In genomic region chr17:14247931-14248330, GRCm38 (mm10) we compare ENCODE assay signal across 11 mouse cellular contexts. TPM values are rescaled to one million over a fixed set of nuclear protein-coding genes. Genes with fewer than 3 reads are reported as not detected.
A peak's percentile ranks its signal among the peaks of the same experiment; 100 is the strongest.
DNase-seq lines count a peak whose midpoint lies in the region; ATAC-seq lines count a peak whose summit lies in the region.
"Had no signal": no experiment of that assay in that cellular context is flagged by ENCODE, and none has a peak within 500 bp of the region (broad histone marks: within the 10 kb centered on the region; RNA-seq: fewer than 3 reads in every experiment).

No protein-coding gene starts in this region.

- DNase-seq in cerebellum, adult 11 months, result peak; percentile 10
- DNase-seq in frontal cortex, adult 2 months (ENCODE audit: extremely low spot score in 1 of 2, low spot score in 1 of 2), result peak; percentile 77 to 87
- peak; percentile 76 to 78 for DNase-seq in layer of hippocampus, postnatal 36 days
- peak; percentile 73 to 87 for DNase-seq in right cerebral cortex, postnatal 10 days (ENCODE audit: low spot score in 2 of 2)
- DNase-seq in adrenal gland, adult (ENCODE audit: inconsistent age in 2 of 2, low spot score in 1 of 2), result no peak
- no peak for DNase-seq in gastrocnemius, postnatal 36 days
- no peak for DNase-seq in ovary, postnatal 10 days (ENCODE audit: low spot score)
- DNase-seq: kidney, postnatal 10 days; lung, postnatal 36 days had no signal

- intact Hi-C loops in gastrocnemius, postnatal 36 days (cut with DNase I), result no loop called here

- ATAC-seq in cerebellum, adult (ENCODE audit: insufficient number of reproducible peaks, low FRiP score, low TSS enrichment), result no peak
- ATAC-seq: forebrain, embryonic 13.5 days had no signal

RNA-seq across cellular contexts. Expression of gene Smoc2, which starts 31.4 kb away (rescaled TPM):
- polyA plus RNA-seq in frontal cortex, adult 2 months (2012; rRNA removed), result 14.2 and 18.9 TPM in 2 replicates
- total RNA-seq in layer of hippocampus, postnatal 36 days (2021), result 10 to 100 TPM; 34.1 to 35.7 TPM
- 10 to 100 TPM; 64.4 to 76.9 TPM for total RNA-seq in gastrocnemius, postnatal 36 days (2021)

RNA-seq across cellular contexts. Expression of gene Dact2, which starts 43.8 kb away (rescaled TPM):
- polyA plus RNA-seq in frontal cortex, adult 2 months (2012; rRNA removed), result 45.3 and 50.2 TPM in 2 replicates
- total RNA-seq in layer of hippocampus, postnatal 36 days (2021), result 10 to 100 TPM; 19.9 to 25.2 TPM
- 1 to 10 TPM; 2.0 to 2.7 TPM for total RNA-seq in gastrocnemius, postnatal 36 days (2021)

Comparison
In these comparisons a context has a peak if more than half of its experiments do, and no peak if none do; other contexts are left out.
1. DNase-seq: peak in cerebellum, adult 11 months (single experiment), frontal cortex, adult 2 months (2 of 2), layer of hippocampus, postnatal 36 days (2 of 2) and right cerebral cortex, postnatal 10 days (2 of 2); none in adrenal gland, adult (0 of 2), gastrocnemius, postnatal 36 days (0 of 2) and ovary, postnatal 10 days (single experiment).
2. RNA of gene Dact2, which starts 43.8 kb away (total RNA-seq): 19.9 to 25.2 TPM in layer of hippocampus, postnatal 36 days; 2.0 to 2.7 TPM in gastrocnemius, postnatal 36 days; every median in the first group is over 4 times any median in the second.